Mouse (Mus musculus) kidney, postnatal 36 days (tissue): Measurements from ENCODE around the gene Syne3.

Source experiments
- DNase-seq, 2 experiments: peaks; one replicate each; pipeline ENCODE4 v3.0.0; 2021 to 2022; ENCODE audit warnings: mixed read lengths in 2 of 2

The Syne3 gene

DNA sequence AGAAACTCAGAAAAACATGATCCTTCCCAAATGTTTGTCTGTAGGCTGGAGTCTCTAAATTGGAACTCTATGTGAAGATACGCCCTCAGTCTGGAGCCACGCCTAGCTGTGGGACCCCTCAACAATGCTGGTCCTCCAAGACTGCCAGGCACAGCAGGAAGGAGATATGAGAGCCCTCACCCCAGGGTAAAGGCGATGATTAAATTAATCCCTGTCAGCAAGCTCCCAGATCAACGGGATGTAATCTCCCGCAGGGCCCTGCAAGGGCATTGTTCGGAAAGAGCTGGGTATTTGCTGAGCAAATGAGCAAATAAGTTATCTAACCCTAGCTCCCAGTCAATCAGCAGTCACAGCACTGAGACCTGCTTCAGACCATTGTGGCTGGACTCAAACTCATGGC lies 11.1 kb downstream of the Syne3 start:
- no peak for DNase-seq

GRCm38 (mm10) chr12:104997641-104998293 lies 11.8 kb downstream of the Syne3 start:
- no peak for DNase-seq

GRCm38 (mm10) chr12:104997159-104997558 lies 12.4 kb downstream of the Syne3 start:
- DNase-seq = peak; percentile 61 to 72

GRCm38 (mm10) chr12:104996012-104996728 lies 13.4 kb downstream of the Syne3 start:
- no peak for DNase-seq

GRCm38 (mm10) chr12:104995259-104995876 lies 14.2 kb downstream of the Syne3 start:
- no peak for DNase-seq

GRCm38 (mm10) chr12:104992838-104993237 lies 16.8 kb downstream of the Syne3 start:
- DNase-seq = peak; percentile 77

GRCm38 (mm10) chr12:104992123-104992741 lies 17.4 kb downstream of the Syne3 start:
- no peak for DNase-seq

- peak in 1 of 2 experiments; percentile 69 for DNase-seq
Measured at GRCm38 (mm10) chr12:104990741-104991454, 18.7 kb downstream of the Syne3 start.

DNA sequence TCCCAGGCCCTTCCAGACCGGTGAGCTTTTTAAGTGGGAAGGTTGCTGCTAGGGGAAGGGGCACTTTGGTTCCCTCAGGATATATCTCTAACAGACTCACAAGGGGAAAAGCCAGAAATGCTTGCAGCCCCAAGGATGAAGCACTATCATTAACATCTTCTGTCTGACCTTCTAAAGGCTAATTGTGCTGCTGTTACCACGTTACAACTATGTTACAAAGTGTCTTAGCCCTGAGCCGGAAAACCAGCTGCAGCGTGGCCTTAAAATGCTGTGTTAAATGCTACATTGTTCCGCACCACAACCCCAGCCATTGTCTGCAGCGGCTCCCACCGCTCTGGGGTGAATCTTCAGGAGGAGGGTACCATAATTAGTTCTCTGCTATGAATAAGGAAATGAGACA lies 21.7 kb downstream of the Syne3 start:
- no peak for DNase-seq

- DNase-seq = no peak
Measured at GRCm38 (mm10) chr12:104986781-104987180, 22.8 kb downstream of the Syne3 start.

- no peak for DNase-seq
Measured at GRCm38 (mm10) chr12:104986001-104986400, 23.6 kb downstream of the Syne3 start.

- no peak for DNase-seq
Measured at GRCm38 (mm10) chr12:104985088-104985487, 24.5 kb downstream of the Syne3 start.

- no peak for DNase-seq
Measured at GRCm38 (mm10) chr12:104983476-104983875, 26.1 kb downstream of the Syne3 start.

DNA sequence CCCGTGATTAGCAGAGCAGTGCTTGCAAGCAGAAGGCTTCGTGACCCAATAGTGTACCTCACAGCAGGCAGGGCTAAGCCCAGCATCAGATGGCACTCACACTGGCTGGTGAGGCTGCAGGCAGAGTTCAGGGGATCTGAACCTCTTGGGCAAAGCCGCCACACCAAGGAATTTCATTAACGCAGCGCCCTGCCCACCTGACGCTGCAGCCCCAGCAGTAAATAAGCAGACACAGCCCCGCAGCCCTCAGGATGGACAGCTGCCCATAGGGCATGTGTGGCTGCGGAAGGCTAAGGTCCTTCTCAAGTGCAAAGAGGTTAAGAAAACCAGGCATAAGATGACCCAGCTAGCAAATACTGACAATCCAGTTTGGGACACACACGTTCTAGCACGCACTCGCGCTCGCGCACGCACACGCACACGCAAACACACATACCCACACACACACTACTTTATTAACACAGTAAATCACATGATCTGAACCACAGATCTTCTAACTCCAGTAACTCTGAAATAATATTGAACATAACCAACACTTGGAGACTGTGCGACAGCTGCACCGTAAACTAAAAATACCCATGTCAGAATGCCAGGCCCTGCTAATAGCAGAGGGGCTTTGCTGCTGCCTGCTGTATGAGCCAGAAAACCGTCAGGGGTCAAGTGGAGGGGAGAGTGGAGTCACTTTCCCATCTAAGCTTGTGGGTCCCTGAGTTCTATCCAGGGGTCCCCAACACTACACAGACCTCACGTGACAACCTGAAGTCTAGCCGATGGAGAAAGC lies 30.5 kb downstream of the Syne3 start:
- no peak for DNase-seq

GRCm38 (mm10) chr12:104978420-104978819 lies 31.2 kb downstream of the Syne3 start:
- DNase-seq = peak; percentile 77 to 79

DNA sequence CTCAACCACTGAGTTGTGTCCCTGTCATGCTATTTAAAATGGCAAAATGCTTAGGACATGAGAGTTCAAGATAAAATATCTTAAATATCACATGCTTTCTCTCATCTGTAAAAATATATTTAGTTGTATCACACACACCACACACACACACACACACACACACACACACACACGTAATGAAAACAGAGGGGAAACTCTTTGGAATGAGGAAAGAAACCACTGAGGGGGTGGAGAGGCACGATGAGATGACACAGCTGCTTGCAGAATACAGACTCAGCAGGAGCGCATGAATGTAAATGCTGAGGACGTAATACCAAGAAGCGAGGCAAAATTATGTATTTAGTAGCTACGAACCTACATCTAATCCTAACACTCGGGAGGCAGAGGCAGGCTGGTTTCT lies 32.7 kb downstream of the Syne3 start:
- DNase-seq = no peak

DNA sequence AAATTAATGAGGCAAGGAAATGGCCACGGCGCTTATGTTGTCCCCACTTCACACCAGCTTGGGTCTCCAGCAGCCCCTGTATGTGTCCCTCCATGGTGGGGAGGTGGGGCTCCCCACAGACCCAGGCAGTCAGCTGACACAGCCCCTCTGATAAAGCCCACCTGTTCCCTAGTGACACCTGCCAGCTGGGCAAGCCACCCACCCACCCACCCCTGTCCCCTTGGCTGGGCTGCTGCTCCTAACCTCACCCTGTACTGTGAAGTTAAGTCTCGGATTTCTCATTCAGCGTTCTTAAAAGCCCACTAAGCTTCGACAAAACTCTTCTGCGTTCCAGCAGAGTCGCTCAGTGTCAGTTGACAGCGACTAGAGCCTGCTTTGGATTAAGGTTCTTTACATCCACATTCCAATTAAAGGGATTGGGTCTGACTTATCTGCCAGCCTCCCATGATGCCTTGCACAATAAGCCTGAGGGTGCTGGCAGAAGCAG lies 33.2 kb downstream of the Syne3 start:
- no peak for DNase-seq

GRCm38 (mm10) chr12:104972860-104973259 lies 36.7 kb downstream of the Syne3 start:
- DNase-seq = no peak

DNA sequence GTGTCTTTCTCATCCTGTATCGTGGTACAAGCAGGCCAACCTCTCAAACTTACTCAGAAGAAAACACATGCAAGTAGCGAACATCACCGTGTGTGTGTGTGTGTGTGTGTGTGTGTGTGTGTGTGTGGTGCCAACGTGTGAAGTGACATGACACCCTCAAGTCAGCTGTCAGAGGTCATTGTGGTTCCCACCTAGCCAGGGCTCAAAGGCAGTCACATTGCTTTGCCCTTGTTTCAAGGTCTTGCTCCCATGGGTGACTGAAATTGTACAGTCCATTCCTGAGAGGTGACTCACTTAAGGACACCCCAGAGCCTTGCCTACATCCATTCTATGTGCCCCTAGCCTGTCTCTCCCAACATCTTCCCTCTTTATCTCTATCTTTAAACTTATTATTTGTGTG lies 40.0 kb downstream of the Syne3 start:
- DNase-seq = no peak

DNA sequence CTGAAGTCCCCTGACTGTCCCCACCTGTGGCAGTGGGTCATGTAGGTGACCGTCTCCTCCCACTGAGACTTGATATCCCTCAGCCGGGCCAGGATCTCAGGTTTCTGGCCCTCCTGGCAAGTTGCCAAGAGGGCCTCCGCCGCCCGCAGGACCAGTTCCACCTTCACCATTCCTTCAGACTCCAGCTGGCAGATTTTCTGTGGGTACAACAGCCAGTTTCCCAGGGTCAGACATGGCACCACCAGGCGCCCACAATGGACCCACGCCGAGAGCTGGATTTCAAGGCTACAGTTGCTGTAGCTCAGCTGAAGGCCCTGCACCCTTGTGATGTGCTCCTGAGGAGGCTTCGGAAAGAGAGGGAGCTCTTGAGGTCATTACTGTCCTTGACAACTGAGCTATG lies 40.4 kb downstream of the Syne3 start:
- DNase-seq = no peak

- DNase-seq = peak; percentile 26 to 58
Measured at GRCm38 (mm10) chr12:104964953-104965911, 44.4 kb downstream of the Syne3 start.
